Mouse (Mus musculus) intestine, postnatal 0 days (tissue): Measurements from ENCODE around the gene Ncapg2. TPM values are rescaled to one million over a fixed set of nuclear protein-coding genes. Genes with fewer than 3 reads are reported as not detected.
A peak's percentile ranks its signal among the peaks of the same experiment; 100 is the strongest.

Source experiments
- ATAC-seq: fragments of 200-750 bp; cut with Nextera tagmentation; 2 replicates; pipeline ENCODE4 v1.8.0; 2017; ENCODE audit warnings: mild to moderate bottlenecking, moderate TSS enrichment, moderate library complexity
- H3K27ac ChIP-seq: fragments of 300-500 bp; sonication (generic); 2 replicates; pipeline ENCODE4 v1.5.1; 2014; ENCODE audit warnings: mild to moderate bottlenecking, low read depth, low read length, moderate library complexity
- H3K27me3 ChIP-seq: fragments of 300-500 bp; sonication (generic); replicated peaks from 2 replicates; pipeline ENCODE4 v1.6.1; 2014; ENCODE audit warnings: low read length, mixed read lengths; ENCODE audit not compliant: control insufficient read depth, insufficient read depth
- H3K36me3 ChIP-seq: fragments of 300-500 bp; sonication (generic); 2 replicates; pipeline ENCODE4 v1.6.1; 2014; ENCODE audit warnings: mild to moderate bottlenecking, moderate library complexity; ENCODE audit not compliant: control insufficient read depth, insufficient read depth
- H3K4me1 ChIP-seq: fragments of 300-500 bp; sonication (generic); replicated peaks from 2 replicates; pipeline ENCODE4 v1.6.1; 2014; ENCODE audit warnings: antibody characterized with exemption, low read length, mixed read lengths; ENCODE audit not compliant: control insufficient read depth, insufficient read depth
- H3K4me2 ChIP-seq: fragments of 300-500 bp; sonication (generic); replicated peaks from 2 replicates; pipeline ENCODE4 v1.6.1; 2014; ENCODE audit warnings: low read depth, mild to moderate bottlenecking, moderate library complexity
- H3K4me3 ChIP-seq: fragments of 300-500 bp; sonication (generic); 2 replicates; pipeline ENCODE4 v1.5.1; 2014; ENCODE audit warnings: low read depth, low read length
- H3K9ac ChIP-seq: fragments of 300-500 bp; sonication (generic); 2 replicates; pipeline ENCODE4 v1.6.1; 2014; ENCODE audit warnings: mild to moderate bottlenecking, low read depth, low read length
- H3K9me3 ChIP-seq: fragments of 300-500 bp; sonication (generic); 2 replicates; pipeline ENCODE4 v1.6.1; 2016; ENCODE audit warnings: mixed run types; ENCODE audit not compliant: control insufficient read depth
- CTCF ChIP-seq: sonication (generic); IDR thresholded peaks from 2 replicates; pipeline ENCODE4 v1.5.1; 2016; ENCODE audit warnings: low read depth, mild to moderate bottlenecking, control low read depth, antibody characterized with exemption, moderate library complexity
- WGBS: fragments of 180-500 bp; shearing (Covaris S2); extraction: QIAGEN DNeasy Blood & Tissue Kit; methylation state at CpG from one replicate; pipeline ENCODE4 v1.1.7; 2014; 5-methylcytosine and 5-hydroxymethylcytosine counted together
- polyA plus RNA-seq: library from polyadenylated mRNA; unstranded; fragments of >200 nt; fragmentation: Nextera tagmentation; extraction: Ambion mirVana; gene quantifications from 2 replicates; pipeline ENCODE4 v1.2.1, GENCODE M21; 2015

Gene Ncapg2
- polyA plus RNA-seq, result 8.5 and 9.4 TPM in 2 replicates

DNA sequence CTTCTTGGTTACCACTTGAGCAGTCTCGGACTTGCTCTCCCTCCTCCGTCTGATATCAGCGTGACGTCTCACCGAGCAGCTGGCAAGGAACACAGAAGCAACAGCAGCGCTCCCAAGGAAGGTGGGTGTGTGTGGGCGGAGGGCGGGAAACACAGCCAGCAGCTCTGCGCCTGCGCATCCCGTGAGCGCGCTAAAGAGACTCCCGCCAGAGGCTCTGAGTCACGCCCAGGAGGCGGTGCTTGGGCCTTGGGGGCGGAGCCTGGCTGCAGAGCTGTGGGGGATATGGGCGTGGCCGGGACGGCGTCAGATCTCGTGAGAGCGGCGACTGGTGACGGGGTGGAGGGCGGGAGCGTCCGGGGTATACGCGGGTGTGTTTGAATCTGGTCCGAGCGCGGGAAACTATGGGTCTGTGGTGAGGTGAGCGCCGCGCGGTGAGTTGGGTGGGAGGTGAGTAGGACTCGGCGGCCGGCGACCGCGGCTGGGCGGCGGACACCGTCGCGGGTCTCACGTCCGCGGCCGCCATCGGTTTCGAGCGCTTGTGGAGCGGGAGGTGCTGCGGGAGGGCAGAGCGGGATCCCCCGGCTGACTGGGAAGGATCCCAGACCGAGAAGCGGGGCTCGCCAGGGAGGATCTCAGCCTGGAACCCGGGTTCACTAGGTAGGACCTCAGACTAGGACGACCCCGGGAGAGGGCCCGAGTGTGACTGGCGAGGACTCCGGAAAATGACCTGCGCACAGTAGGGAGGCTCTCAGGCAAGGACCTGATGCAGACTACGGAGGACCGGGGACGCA lies at the start of gene Ncapg2:
Gene Ncapg2, plus strand, starts transcription at position 358 of the 791 bp plus-strand sequence.
- TF ChIP-seq CTCF, result no peak
- no peaks in the 10 kb centered on the region for H3K4me1 ChIP-seq
- no peaks in the 10 kb centered on the region for H3K36me3 ChIP-seq
- peak within 1 kb of the TSS; percentile 90 for H3K4me3 ChIP-seq
- no peaks in the 10 kb centered on the region for H3K9me3 ChIP-seq
- ATAC-seq, result peak; percentile 99
- peak within 1 kb of the TSS; percentile 94 for H3K4me2 ChIP-seq
- under 1% methylated on average over 72 of the region's 72 CpGs for WGBS
- no peaks in the 10 kb centered on the region for H3K27me3 ChIP-seq
- H3K27ac ChIP-seq, result no peak within 1 kb of the TSS
- peak within 1 kb of the TSS; percentile 81 for H3K9ac ChIP-seq

DNA sequence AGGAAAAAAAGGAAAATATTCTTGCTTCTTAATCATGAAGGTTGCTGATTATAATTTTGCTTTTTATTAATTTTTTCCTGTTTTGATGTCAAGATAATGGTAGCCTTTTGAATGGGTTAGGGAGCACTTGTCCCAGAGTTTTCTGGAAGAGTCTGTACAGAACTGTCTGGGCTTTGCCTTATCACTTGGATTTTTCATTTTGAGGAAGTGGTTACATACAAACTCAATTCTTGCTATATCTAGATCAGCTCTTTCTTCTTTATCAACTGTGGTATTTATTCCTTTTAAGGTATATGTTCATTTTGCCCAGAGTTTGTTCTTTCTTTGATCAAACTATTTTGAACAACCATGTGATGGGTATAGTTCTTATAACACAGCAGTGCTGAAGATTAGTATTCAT lies 43.1 kb upstream of the Ncapg2 start:
- H3K9me3 ChIP-seq, result no peaks in the 10 kb centered on the region
- no peaks in the 10 kb centered on the region for H3K27me3 ChIP-seq
- no peak overlapping the region for H3K4me3 ChIP-seq
- TF ChIP-seq CTCF, result no peak
- no peak for ATAC-seq
- no peak overlapping the region for H3K9ac ChIP-seq
- H3K4me1 ChIP-seq, result no peaks in the 10 kb centered on the region
- no peak overlapping the region for H3K4me2 ChIP-seq
- no peak overlapping the region for H3K27ac ChIP-seq
- peaks cover 53% of the 10 kb centered on the region for H3K36me3 ChIP-seq

DNA sequence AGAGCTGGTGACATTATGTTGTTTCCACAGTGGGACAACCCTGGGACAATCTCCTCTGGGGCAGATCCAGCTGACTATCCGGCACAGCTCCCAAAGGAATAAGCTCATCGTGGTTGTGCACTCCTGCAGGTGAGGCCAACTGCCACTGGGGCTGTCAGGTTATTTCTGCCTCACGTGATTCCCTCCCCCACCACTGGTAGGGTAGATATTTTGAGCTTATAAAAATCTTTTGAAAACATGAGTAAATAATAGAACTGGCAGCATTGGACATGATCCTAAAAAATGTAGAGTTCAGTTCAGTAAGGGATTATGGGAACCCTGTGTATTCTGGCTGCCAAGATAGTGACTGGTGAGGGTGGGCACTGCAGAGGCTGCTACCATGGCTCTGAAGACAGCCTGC lies 38.3 kb upstream of the Ncapg2 start:
- 75% methylated on average over 3 of the region's 3 CpGs for WGBS
- peaks cover 73% of the 10 kb centered on the region for H3K36me3 ChIP-seq
- no peak overlapping the region for H3K4me2 ChIP-seq
- H3K27ac ChIP-seq, result no peak overlapping the region
- H3K9ac ChIP-seq, result no peak overlapping the region
- H3K9me3 ChIP-seq, result no peaks in the 10 kb centered on the region
- no peak for TF ChIP-seq CTCF
- no peaks in the 10 kb centered on the region for H3K4me1 ChIP-seq
- ATAC-seq, result no peak
- H3K4me3 ChIP-seq, result no peak overlapping the region
- H3K27me3 ChIP-seq, result no peaks in the 10 kb centered on the region

GRCm38 (mm10) chr12:116367346-116367745 lies 37.9 kb upstream of the Ncapg2 start:
- no peak overlapping the region for H3K27ac ChIP-seq
- TF ChIP-seq CTCF, result no peak
- no peak overlapping the region for H3K4me3 ChIP-seq
- no peak overlapping the region for H3K4me2 ChIP-seq
- no peaks in the 10 kb centered on the region for H3K27me3 ChIP-seq
- no peak overlapping the region for H3K9ac ChIP-seq
- H3K36me3 ChIP-seq, result peaks cover 74% of the 10 kb centered on the region
- H3K9me3 ChIP-seq, result no peaks in the 10 kb centered on the region
- H3K4me1 ChIP-seq, result no peaks in the 10 kb centered on the region
- WGBS, result 89% methylated on average over 2 of the region's 2 CpGs
- no peak for ATAC-seq

GRCm38 (mm10) chr12:116368857-116369256 lies 36.3 kb upstream of the Ncapg2 start:
- no peak overlapping the region for H3K9ac ChIP-seq
- H3K4me2 ChIP-seq, result no peak overlapping the region
- no peaks in the 10 kb centered on the region for H3K4me1 ChIP-seq
- H3K27ac ChIP-seq, result no peak overlapping the region
- no peaks in the 10 kb centered on the region for H3K9me3 ChIP-seq
- peaks cover 66% of the 10 kb centered on the region for H3K36me3 ChIP-seq
- no peak for ATAC-seq
- no peak for TF ChIP-seq CTCF
- no peak overlapping the region for H3K4me3 ChIP-seq
- no peaks in the 10 kb centered on the region for H3K27me3 ChIP-seq
- WGBS, result 50% methylated on average over 2 of the region's 2 CpGs

- Histone ChIP-seq H3K4me1 (no peaks in the 10 kb centered on the region), H3K36me3 (peaks cover 12% of the 10 kb centered on the region; the same call in 1 of the 2 replicates), H3K27me3 (no peaks in the 10 kb centered on the region), H3K4me2 (no peak overlapping the region), H3K9ac (no peak overlapping the region), H3K4me3 (no peak overlapping the region), H3K27ac (no peak overlapping the region), H3K9me3 (no peaks in the 10 kb centered on the region)
- TF ChIP-seq CTCF, result no peak
- ATAC-seq, result no peak
- WGBS, result 83% methylated on average over 2 of the region's 2 CpGs
These were observed 22.1 kb upstream of the Ncapg2 start for GRCm38 (mm10) chr12:116383101-116383500.
